Mouse (Mus musculus): Measurements from ENCODE around the gene Myrf.

The Myrf gene

GRCm38 (mm10) chr19:10213796-10214471, 26.6 kb downstream of the Myrf start:
- peak; percentile 53 to 64 for DNase-seq (ENCODE audit: low spot score in 2 of 2)

GRCm38 (mm10) chr19:10210885-10211284, 29.7 kb downstream of the Myrf start:
- DNase-seq (ENCODE audit: low spot score in 2 of 2), result no peak

- DNase-seq (ENCODE audit: low spot score in 2 of 2), result peak; percentile 46 to 49
These were observed 31.7 kb downstream of the Myrf start for GRCm38 (mm10) chr19:10208851-10209250.

GRCm38 (mm10) chr19:10205051-10205450, 35.5 kb downstream of the Myrf start:
- no peak for DNase-seq (ENCODE audit: low spot score in 2 of 2)

GRCm38 (mm10) chr19:10204616-10205001, 35.9 kb downstream of the Myrf start:
- DNase-seq (ENCODE audit: low spot score in 2 of 2), result peak; percentile 41 to 60

GRCm38 (mm10) chr19:10203848-10204615, 36.5 kb downstream of the Myrf start, which contains the start of the genes Tmem258 and Fen1:
Tmem258 (plus strand) TSS chr19:10204014.
Fen1 (minus strand) TSS chr19:10204169.
- DNase-seq (ENCODE audit: low spot score in 2 of 2), result peak; percentile 88 to 95

- DNase-seq (ENCODE audit: low spot score in 2 of 2), result no peak
These were observed 37.3 kb downstream of the Myrf start for GRCm38 (mm10) chr19:10203146-10203847.

GRCm38 (mm10) chr19:10198723-10199122, 41.8 kb downstream of the Myrf start:
- DNase-seq (ENCODE audit: low spot score in 2 of 2), result peak; percentile 42 to 69

GRCm38 (mm10) chr19:10198286-10198685, 42.3 kb downstream of the Myrf start:
- no peak for DNase-seq (ENCODE audit: low spot score in 2 of 2)

- no peak for DNase-seq (ENCODE audit: low spot score in 2 of 2)
These were observed 43.4 kb downstream of the Myrf start for GRCm38 (mm10) chr19:10197130-10197529.

GRCm38 (mm10) chr19:10195252-10195651, 45.3 kb downstream of the Myrf start:
- no peak for DNase-seq (ENCODE audit: low spot score in 2 of 2)

GRCm38 (mm10) chr19:10194337-10194736, 46.2 kb downstream of the Myrf start:
- no peak for DNase-seq (ENCODE audit: low spot score in 2 of 2)

- peak in 1 of 2 experiments; percentile 36 for DNase-seq (ENCODE audit: low spot score in 2 of 2)
These were observed 49.2 kb downstream of the Myrf start for GRCm38 (mm10) chr19:10191326-10191725.

- DNase-seq (ENCODE audit: low spot score in 2 of 2), result peak; percentile 53 to 71
These were observed 49.8 kb downstream of the Myrf start for GRCm38 (mm10) chr19:10190796-10191195.

GRCm38 (mm10) chr19:10189940-10190339, 50.6 kb downstream of the Myrf start:
- no peak for DNase-seq (ENCODE audit: low spot score in 2 of 2)

- no peak for DNase-seq (ENCODE audit: low spot score in 2 of 2)
These were observed 51.5 kb downstream of the Myrf start for GRCm38 (mm10) chr19:10189022-10189421.

- no peak for DNase-seq (ENCODE audit: low spot score in 2 of 2)
These were observed 52.2 kb downstream of the Myrf start for GRCm38 (mm10) chr19:10188281-10188811.

- no peak for DNase-seq (ENCODE audit: low spot score in 2 of 2)
These were observed 54.0 kb downstream of the Myrf start for GRCm38 (mm10) chr19:10186569-10186968.

- no peak for DNase-seq (ENCODE audit: low spot score in 2 of 2)
These were observed 54.7 kb downstream of the Myrf start for GRCm38 (mm10) chr19:10185876-10186275.

- no peak for DNase-seq (ENCODE audit: low spot score in 2 of 2)
These were observed 56.5 kb downstream of the Myrf start for GRCm38 (mm10) chr19:10184096-10184495.

GRCm38 (mm10) chr19:10183299-10183983, 57.1 kb downstream of the Myrf start:
- peak; percentile 70 to 81 for DNase-seq (ENCODE audit: low spot score in 2 of 2)

Data from heart, adult 9 months (tissue).